Mouse (Mus musculus): ENCODE data around the gene Rasgrf2.
A peak's percentile ranks its signal among the peaks of the same experiment; 100 is the strongest.
"Not testable (repeated sequence)": the region's sequence is repeated elsewhere in the genome, so short reads cannot be mapped to it uniquely, and the experiment has no call there.

The Rasgrf2 gene

GRCm38 (mm10) chr13:92131384-92132150 lies at the start of gene Rasgrf2:
Gene Rasgrf2, minus strand, starts transcription at chr13:92131656.
- DNase-seq (ENCODE audit: low read depth, low spot score) = no peak

- DNase-seq (ENCODE audit: low read depth, low spot score) = not testable (repeated sequence)
Measured at GRCm38 (mm10) chr13:92172686-92173085, 41.2 kb upstream of the Rasgrf2 start.

GRCm38 (mm10) chr13:92150551-92150950 lies 19.1 kb upstream of the Rasgrf2 start:
- no peak for DNase-seq (ENCODE audit: low read depth, low spot score)

- DNase-seq (ENCODE audit: low read depth, low spot score) = no peak
Measured at GRCm38 (mm10) chr13:92148858-92149257, 17.4 kb upstream of the Rasgrf2 start.

- no peak for DNase-seq (ENCODE audit: low read depth, low spot score)
Measured at GRCm38 (mm10) chr13:92134792-92135191, 3.3 kb upstream of the Rasgrf2 start.

- peak; percentile 65 for DNase-seq (ENCODE audit: low read depth, low spot score)
Measured at GRCm38 (mm10) chr13:92132599-92132998, 1.1 kb upstream of the Rasgrf2 start.

GRCm38 (mm10) chr13:92130994-92131383 lies 467 bp downstream of the Rasgrf2 start:
- no peak for DNase-seq (ENCODE audit: low read depth, low spot score)

- peak; percentile 40 for DNase-seq (ENCODE audit: low read depth, low spot score)
Measured at GRCm38 (mm10) chr13:92129877-92130276, 1.6 kb downstream of the Rasgrf2 start.

- DNase-seq (ENCODE audit: low read depth, low spot score) = no peak
Measured at GRCm38 (mm10) chr13:92125902-92126301, 5.6 kb downstream of the Rasgrf2 start.

GRCm38 (mm10) chr13:92119623-92120022 lies 11.8 kb downstream of the Rasgrf2 start:
- DNase-seq (ENCODE audit: low read depth, low spot score) = no peak

GRCm38 (mm10) chr13:92114076-92114475 lies 17.4 kb downstream of the Rasgrf2 start:
- no peak for DNase-seq (ENCODE audit: low read depth, low spot score)

- DNase-seq (ENCODE audit: low read depth, low spot score) = no peak
Measured at GRCm38 (mm10) chr13:92108237-92108636, 23.2 kb downstream of the Rasgrf2 start.

GRCm38 (mm10) chr13:92104259-92104658 lies 27.2 kb downstream of the Rasgrf2 start:
- DNase-seq (ENCODE audit: low read depth, low spot score) = no peak

GRCm38 (mm10) chr13:92098484-92098883 lies 33.0 kb downstream of the Rasgrf2 start:
- DNase-seq (ENCODE audit: low read depth, low spot score) = no peak

GRCm38 (mm10) chr13:92095131-92096090 lies 36.0 kb downstream of the Rasgrf2 start:
- no peak for DNase-seq (ENCODE audit: low read depth, low spot score)

GRCm38 (mm10) chr13:92093712-92094290 lies 37.7 kb downstream of the Rasgrf2 start:
- DNase-seq (ENCODE audit: low read depth, low spot score) = no peak

GRCm38 (mm10) chr13:92073111-92073510 lies 58.3 kb downstream of the Rasgrf2 start:
- no peak for DNase-seq (ENCODE audit: low read depth, low spot score)

GRCm38 (mm10) chr13:92068651-92069050 lies 62.8 kb downstream of the Rasgrf2 start:
- DNase-seq (ENCODE audit: low read depth, low spot score) = no peak

- DNase-seq (ENCODE audit: low read depth, low spot score) = no peak
Measured at GRCm38 (mm10) chr13:92067831-92068230, 63.6 kb downstream of the Rasgrf2 start.

GRCm38 (mm10) chr13:92053748-92054147 lies 77.7 kb downstream of the Rasgrf2 start:
- no peak for DNase-seq (ENCODE audit: low read depth, low spot score)

- no peak for DNase-seq (ENCODE audit: low read depth, low spot score)
Measured at GRCm38 (mm10) chr13:92053001-92053400, 78.5 kb downstream of the Rasgrf2 start.

- peak; percentile 12 for DNase-seq (ENCODE audit: low read depth, low spot score)
Measured at GRCm38 (mm10) chr13:92051216-92051615, 80.2 kb downstream of the Rasgrf2 start.
